Mouse (Mus musculus) cerebellum, adult 8-10 months (tissue): ENCODE data around the gene Plxna2.

Source experiments
- DNase-seq: peaks from one replicate; pipeline ENCODE4 v3.0.0; 2022

Plxna2 gene

DNA sequence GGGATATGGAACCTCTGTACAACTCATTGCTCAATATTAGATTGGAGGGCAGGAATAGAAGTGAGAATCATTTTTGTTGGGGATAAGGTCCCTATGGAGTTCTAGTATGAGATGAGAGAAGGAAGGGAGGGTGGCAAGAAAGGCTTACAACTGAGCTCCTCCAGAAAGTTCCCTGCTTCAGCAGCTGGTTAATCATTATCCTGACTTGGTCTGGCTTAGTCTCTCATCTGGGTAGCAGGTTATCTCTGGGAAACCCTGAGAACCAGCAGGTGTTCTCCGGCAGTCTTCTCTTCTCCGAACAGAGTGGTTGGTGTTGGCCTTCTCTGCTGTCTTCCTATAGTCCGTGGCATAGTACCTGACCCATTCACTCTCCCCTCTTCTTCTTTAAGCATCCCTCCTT, 5.6 kb downstream of the Plxna2 start:
- no peak for DNase-seq

- DNase-seq: no peak
Observed at GRCm38 (mm10) chr1:194624411-194624810, 6.4 kb downstream of the Plxna2 start.

DNA sequence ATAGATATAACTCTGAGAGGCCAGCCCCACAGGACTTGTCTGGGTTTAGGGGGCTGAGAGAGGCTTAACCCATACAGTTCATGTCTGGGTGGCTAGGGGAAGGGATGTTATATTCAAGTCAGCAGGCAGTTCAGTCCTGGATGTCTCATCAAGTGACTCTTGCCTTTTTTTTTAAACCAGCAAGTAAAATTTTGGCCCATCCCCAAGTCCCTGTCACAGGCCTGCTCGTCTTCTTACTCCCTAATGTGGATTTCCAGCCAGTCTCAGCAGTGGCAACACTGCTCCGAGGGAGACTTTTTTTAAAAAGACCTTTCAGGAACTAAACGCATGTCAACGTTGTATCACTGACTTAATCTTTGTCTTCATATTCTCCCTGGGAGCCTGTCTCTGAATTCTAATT, 7.0 kb downstream of the Plxna2 start:
- DNase-seq: no peak

GRCm38 (mm10) chr1:194626109-194626508, 8.1 kb downstream of the Plxna2 start:
- DNase-seq: no peak

- no peak for DNase-seq
Observed at GRCm38 (mm10) chr1:194627286-194627685, 9.3 kb downstream of the Plxna2 start.

- DNase-seq: no peak
Observed at GRCm38 (mm10) chr1:194629135-194629689, 11.2 kb downstream of the Plxna2 start.

DNA sequence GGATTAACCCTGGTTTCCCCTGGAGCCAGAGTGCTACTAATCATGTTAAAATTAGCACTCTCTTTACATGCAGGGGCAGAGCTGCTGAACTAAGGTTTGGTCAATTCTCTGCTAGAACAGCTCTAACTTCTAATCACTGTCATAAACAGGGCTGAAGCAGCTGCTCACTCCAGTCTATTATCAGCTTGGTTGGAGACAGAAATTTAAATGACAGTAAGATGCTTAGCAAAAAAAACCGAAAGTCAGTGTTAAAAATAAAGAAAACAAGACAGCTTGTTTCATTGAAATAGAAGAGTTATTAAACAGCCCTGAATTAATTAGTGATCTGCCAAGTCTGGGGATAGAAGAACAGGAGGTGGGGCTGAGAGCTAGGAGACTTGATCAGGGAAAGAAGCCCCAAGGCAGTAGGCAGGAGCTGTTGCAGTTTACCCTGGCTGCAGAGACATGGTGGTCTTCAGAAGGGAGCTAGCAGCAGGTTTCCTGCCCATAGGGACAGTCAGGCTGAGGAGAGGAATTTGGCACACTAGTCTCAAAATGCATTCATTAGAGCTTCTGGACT, 12.6 kb downstream of the Plxna2 start:
- DNase-seq: no peak

DNA sequence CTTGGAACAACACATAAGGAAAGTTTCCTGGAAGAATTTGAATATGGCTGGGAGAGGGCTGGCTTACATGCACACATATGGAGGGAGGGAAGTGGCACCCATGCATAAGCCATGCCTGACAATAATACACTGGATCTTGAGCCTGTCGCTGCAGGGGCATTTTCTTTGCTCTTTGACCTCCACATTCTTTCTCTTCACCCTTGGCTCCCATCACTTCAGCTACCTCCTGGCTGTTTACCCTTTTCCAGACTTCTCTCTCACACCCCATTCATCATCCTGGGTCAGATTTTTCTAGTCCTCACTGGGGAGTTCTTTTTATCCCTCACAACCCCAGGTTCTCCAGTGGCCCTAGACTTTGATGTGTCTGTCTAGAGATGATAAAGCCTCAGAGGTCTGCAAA, 13.6 kb downstream of the Plxna2 start:
- DNase-seq: no peak

DNA sequence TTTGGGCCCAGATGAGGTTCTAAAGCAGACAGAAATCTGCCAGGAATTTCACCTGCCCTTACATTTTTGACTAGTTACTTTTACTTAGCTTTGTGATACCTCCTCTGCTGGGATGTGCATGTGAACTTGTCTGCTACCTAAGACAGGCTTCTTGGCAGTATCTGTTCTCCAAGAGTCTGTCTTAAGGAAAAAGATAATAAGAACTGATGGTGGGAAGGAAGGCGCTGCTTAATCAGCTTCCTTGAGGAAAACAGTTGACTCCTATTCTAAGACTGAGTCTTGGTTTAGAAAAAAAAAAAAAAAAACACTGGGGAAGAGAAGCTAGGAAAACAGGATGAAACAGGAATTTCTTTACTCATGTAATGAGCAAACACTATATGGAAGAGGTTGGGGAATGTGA, 14.0 kb downstream of the Plxna2 start:
- DNase-seq: no peak

DNA sequence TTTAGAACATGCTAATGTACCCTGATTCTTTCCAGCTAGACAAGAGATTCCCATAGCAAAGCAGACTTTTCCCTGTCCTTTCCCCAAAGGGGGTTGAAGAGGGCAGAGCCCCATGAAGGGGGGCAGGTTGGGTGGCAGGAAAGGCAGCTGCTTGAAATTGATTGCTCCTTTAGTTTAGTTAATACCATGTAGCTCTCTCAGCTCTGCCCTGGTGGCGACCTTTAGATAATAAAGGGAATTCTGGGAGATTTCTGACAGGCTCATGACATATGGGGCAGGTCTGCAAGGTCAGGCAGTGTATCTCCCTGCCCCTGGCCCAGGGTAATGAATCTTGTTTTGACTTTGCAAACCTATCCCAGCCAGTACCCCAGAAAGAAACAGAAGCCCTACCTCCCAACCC, 17.4 kb downstream of the Plxna2 start:
- DNase-seq: no peak

GRCm38 (mm10) chr1:194635942-194636341, 17.9 kb downstream of the Plxna2 start:
- no peak for DNase-seq

GRCm38 (mm10) chr1:194637391-194638304, 19.6 kb downstream of the Plxna2 start:
- no peak for DNase-seq

- DNase-seq: no peak
Observed at GRCm38 (mm10) chr1:194641601-194642301, 23.7 kb downstream of the Plxna2 start.

DNA sequence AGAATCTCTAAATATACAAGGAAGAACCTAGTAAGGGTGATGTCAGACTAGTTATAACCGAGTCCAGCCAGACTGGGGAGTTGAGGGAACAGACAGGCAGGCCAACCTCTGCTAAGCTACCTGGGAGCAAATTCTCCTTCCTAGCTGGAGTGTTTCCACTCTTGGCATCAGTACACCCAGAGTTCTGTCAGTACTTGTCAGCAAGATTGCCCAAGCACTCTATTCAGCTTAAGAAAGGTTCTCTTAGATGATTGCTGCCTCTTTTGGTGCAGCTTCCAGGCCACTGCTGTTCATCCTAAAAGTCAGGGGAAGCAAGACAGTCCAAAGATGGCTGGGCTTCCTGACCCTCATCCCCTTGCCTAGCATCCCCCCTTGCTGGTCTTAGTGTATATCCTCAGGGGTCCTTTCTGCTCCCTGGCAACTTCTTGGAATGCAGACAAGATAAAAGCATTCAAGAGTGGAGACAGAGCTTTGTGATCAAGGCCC, 24.3 kb downstream of the Plxna2 start:
- no peak for DNase-seq

- no peak for DNase-seq
Observed at GRCm38 (mm10) chr1:194643930-194644329, 25.9 kb downstream of the Plxna2 start.

- no peak for DNase-seq
Observed at GRCm38 (mm10) chr1:194645898-194646297, 27.9 kb downstream of the Plxna2 start.

DNA sequence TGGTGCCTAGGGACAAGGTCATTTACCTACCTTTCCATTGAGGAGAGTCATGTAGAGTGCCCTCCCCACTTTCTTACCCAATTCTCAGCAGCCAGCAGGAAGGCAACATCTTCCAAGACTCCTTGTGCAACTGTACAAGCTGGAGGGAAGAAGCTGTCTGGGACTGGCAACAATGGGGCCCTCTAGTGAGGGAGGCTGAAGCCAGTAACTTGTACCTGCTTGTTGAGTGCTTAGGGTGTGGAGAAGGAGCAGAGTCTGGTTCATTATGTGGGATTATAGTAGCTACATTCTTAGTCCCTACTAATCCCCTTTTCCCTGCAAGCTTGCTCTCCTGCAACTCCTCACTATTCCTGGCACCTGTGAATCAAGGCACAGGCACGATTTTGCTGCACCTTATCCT, 32.1 kb downstream of the Plxna2 start:
- DNase-seq: no peak

GRCm38 (mm10) chr1:194650566-194650965, 32.5 kb downstream of the Plxna2 start:
- DNase-seq: no peak

- no peak for DNase-seq
Observed at GRCm38 (mm10) chr1:194651987-194652386, 34.0 kb downstream of the Plxna2 start.

- DNase-seq: no peak
Observed at GRCm38 (mm10) chr1:194658459-194659160, 40.6 kb downstream of the Plxna2 start.

- DNase-seq: no peak
Observed at GRCm38 (mm10) chr1:194660426-194661119, 42.6 kb downstream of the Plxna2 start.

DNA sequence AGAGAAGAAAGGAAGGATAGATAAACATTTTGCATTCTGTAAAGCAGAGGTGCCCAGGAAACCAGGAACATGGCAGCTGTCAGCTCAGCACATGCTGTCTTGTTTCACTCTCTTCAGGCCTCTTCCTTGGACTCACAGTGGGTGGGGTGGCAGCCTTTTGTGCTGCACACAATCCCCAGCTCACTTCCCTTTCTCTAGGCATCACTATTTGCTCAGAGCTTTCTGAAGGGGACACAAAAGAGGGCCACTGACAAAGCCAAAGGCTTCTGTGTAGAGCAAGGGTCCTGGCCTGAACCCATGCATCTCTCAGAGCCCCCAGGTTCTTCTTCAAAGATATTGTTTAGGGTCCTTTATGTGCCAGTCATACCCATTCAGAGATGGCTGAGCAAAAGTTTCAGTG, 45.0 kb downstream of the Plxna2 start:
- DNase-seq: no peak
